Comparison of ENCODE assay signal across 17 mouse cellular contexts in genomic region chr5:124252580-124253320, GRCm38 (mm10).
"Had no signal": no experiment of that assay in that cellular context is flagged by ENCODE, and none has a peak within 500 bp of the region (broad histone marks: within the 10 kb centered on the region; RNA-seq: fewer than 3 reads in every experiment).

No protein-coding gene starts in this region.

- H3K27ac ChIP-seq: kidney, postnatal 0 days; limb, embryonic 15.5 days; liver, embryonic 12.5 days; midbrain, embryonic 10.5 days; midbrain, embryonic 15.5 days; neural tube, embryonic 12.5 days had no signal

- ATAC-seq: liver, embryonic 12.5 days; midbrain, embryonic 15.5 days had no signal

- H3K27me3 ChIP-seq: limb, embryonic 15.5 days; liver, embryonic 12.5 days; midbrain, embryonic 15.5 days; neural tube, embryonic 12.5 days had no signal

- H3K4me2 ChIP-seq: limb, embryonic 15.5 days; liver, embryonic 12.5 days; lung, embryonic 14.5 days; midbrain, embryonic 15.5 days; neural tube, embryonic 12.5 days had no signal

- H3K9me3 ChIP-seq: limb, embryonic 15.5 days; liver, embryonic 12.5 days; midbrain, embryonic 10.5 days; midbrain, embryonic 15.5 days; neural tube, embryonic 12.5 days had no signal

- H3K9ac ChIP-seq: limb, embryonic 15.5 days; liver, embryonic 12.5 days; lung, embryonic 14.5 days; midbrain, embryonic 15.5 days; neural tube, embryonic 12.5 days had no signal

- H3K4me3 ChIP-seq: limb, embryonic 15.5 days; liver, embryonic 12.5 days; midbrain, embryonic 10.5 days; midbrain, embryonic 15.5 days; neural tube, embryonic 12.5 days had no signal

- DNase-seq: kidney, adult 11 months; kidney, adult 9 months; kidney, postnatal 36 days; lung, embryonic 14.5 days; lung, postnatal 10 days; lung, postnatal 4 days; retina, postnatal 1 day; right cerebral cortex, postnatal 4 days; spleen, adult 18-20 months; thymus, adult 2 months; thymus, postnatal 25 days had no signal
